Mouse (Mus musculus) spleen, adult 2 months (tissue): ENCODE data around the gene Rela. TPM values are rescaled to one million over a fixed set of nuclear protein-coding genes. Genes with fewer than 3 reads are reported as not detected.

Source experiments
- DNase-seq, 2 experiments: peaks; one replicate each; pipeline versions ENCODE4 v3.0.0 to v3.0.0-alpha.2; 2012 to 2021; ENCODE audit warnings: low spot score in 2 of 2, low read depth in 1 of 2
- H3K27ac ChIP-seq: fragments of 200-500 bp; 2 replicates; pipeline ENCODE4 v1.5.1; 2012; ENCODE audit warnings: low read length, inconsistent platforms; ENCODE audit not compliant: insufficient read depth
- H3K27me3 ChIP-seq: fragments of 200-500 bp; 2 replicates; pipeline ENCODE4 v1.6.1; 2012; ENCODE audit warnings: mild to moderate bottlenecking, moderate library complexity, low read length, inconsistent platforms; ENCODE audit not compliant: control insufficient read depth, insufficient read depth
- H3K36me3 ChIP-seq: fragments of 200-500 bp; 2 replicates; pipeline ENCODE4 v1.6.1; 2012; ENCODE audit warnings: mild to moderate bottlenecking, low read length, inconsistent platforms; ENCODE audit not compliant: control insufficient read depth, insufficient read depth
- H3K4me1 ChIP-seq: fragments of 200-500 bp; 2 replicates; pipeline ENCODE4 v1.6.1; 2011; ENCODE audit warnings: inconsistent platforms; ENCODE audit not compliant: control insufficient read depth, insufficient read depth, insufficient read length
- H3K4me3 ChIP-seq: fragments of 200-500 bp; 2 replicates; pipeline ENCODE4 v1.5.1; 2011; ENCODE audit warnings: mild to moderate bottlenecking, inconsistent platforms; ENCODE audit not compliant: insufficient read depth, insufficient read length; ENCODE audit errors: extremely low read depth
- CTCF ChIP-seq: fragments of 200-500 bp; IDR thresholded peaks from 2 replicates; pipeline ENCODE4 v1.5.1; 2011; ENCODE audit warnings: mild to moderate bottlenecking, inconsistent platforms; ENCODE audit not compliant: insufficient read depth, insufficient read length, insufficient replicate concordance; ENCODE audit errors: extremely low read depth
- POLR2A ChIP-seq: fragments of 200-500 bp; IDR thresholded peaks from 2 replicates; pipeline ENCODE4 v1.6.1; 2011; ENCODE audit warnings: low read depth, low read length, inconsistent platforms
- WGBS: fragments of 180-500 bp; shearing (Covaris S2); methylation state at CpG from one replicate; pipeline ENCODE4 v1.1.7; 2018; 5-methylcytosine and 5-hydroxymethylcytosine counted together
- polyA plus RNA-seq: library from polyadenylated mRNA; depleted of rRNA; stranded (reverse); fragments of >200 nt; gene quantifications from 2 replicates; pipeline ENCODE4 v1.2.3, GENCODE M21; 2012

Rela gene
- polyA plus RNA-seq, 1 experiment, result 87.1 TPM

DNA sequence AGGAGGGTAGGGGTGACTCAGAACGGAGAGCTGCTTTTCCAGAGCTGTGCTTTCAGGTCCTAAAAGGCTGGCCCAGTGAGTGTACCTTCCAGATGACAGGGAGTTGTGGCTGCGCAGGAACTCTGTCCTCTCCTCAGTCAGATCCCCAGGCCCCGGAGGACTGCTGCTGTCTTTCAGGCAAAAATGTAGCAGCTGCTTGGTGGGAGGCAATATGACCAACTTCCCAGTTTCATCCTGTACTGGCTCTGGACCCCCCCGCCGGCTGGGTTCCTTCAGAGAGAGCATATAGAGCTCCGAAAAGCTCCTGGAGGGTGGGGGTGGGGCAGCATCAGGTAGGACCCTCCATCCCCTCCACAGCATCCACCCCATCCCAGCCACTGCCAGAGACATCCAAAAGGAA lies 15.3 kb downstream of the Rela start:
- no peak overlapping the region for H3K27ac ChIP-seq

GRCm38 (mm10) chr19:5653969-5654719 lies 16.9 kb downstream of the Rela start:
- Histone ChIP-seq H3K4me1 (peaks cover 7% of the 10 kb centered on the region; the same call in 1 of the 2 replicates), H3K27me3 (no peaks in the 10 kb centered on the region), H3K4me3 (no peak overlapping the region), H3K36me3 (peaks cover 79% of the 10 kb centered on the region), H3K27ac (no peak overlapping the region)
- no peak for TF ChIP-seq CTCF
- DNase-seq, result no peak
- 95% methylated on average over 62 of the region's 62 CpGs for WGBS

More for the DNA sequence above, 15.3 kb downstream of the Rela start:
- H3K36me3 ChIP-seq, result peaks cover 68% of the 10 kb centered on the region
- H3K4me1 ChIP-seq, result peaks cover 13% of the 10 kb centered on the region; the same call in 1 of the 2 replicates
- H3K27me3 ChIP-seq, result no peaks in the 10 kb centered on the region
- no peak for TF ChIP-seq CTCF
- no peak for TF ChIP-seq POLR2A
- WGBS, result 91% methylated on average over 6 of the region's 6 CpGs
- no peak overlapping the region for H3K4me3 ChIP-seq
- DNase-seq, result no peak

- 97% methylated on average over 43 of the region's 43 CpGs for WGBS
- DNase-seq, result no peak
- Histone ChIP-seq H3K27me3 (no peaks in the 10 kb centered on the region), H3K4me1 (peaks cover under 1% of the 10 kb centered on the region; the same call in 1 of the 2 replicates), H3K27ac (no peak overlapping the region), H3K36me3 (peaks cover 85% of the 10 kb centered on the region), H3K4me3 (no peak overlapping the region)
- no peak for TF ChIP-seq POLR2A
- no peak for TF ChIP-seq CTCF
Observed at GRCm38 (mm10) chr19:5654720-5655298, 17.5 kb downstream of the Rela start.

DNA sequence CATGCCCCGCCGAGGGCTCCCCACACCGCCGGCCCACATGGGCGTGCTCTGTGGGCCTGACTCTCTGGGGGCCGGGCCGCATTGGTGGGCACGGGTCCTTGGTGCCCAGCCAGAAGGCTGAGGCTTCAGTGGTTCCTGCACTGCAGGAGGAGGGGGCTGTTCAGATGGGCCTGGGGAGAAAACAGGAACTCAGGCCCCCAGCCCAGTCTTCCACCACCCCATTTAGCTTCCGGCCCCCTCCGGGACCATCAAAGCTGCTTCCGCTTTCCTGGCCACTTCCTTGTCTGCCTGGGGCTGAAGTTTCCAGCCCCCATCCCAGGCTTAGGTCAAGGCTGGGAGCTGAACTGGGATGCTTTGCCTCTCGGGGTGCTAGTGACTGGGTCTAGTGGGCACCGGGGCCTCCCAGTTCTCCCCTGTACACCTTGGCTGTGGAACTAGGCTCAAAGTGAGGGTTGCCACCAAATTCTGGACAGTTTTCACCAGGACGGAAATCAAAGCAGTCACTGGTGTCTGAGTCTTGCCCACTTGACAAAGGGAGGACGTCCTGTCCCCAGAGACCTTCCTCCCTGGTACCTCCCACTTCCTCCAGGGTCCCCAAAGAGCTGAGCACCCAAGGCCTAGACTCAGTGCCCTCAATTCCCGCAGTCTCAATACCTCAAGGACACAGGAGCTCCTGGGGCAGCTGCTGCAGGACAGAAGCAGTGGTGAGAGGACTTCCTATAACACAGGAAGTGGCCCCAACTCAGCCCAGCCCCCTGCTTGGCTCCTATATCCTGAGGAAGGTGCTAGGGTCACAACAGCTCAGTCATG lies 23.9 kb downstream of the Rela start:
- Histone ChIP-seq H3K4me1 (peaks cover 17% of the 10 kb centered on the region; the same call in 1 of the 2 replicates), H3K4me3 (peak overlapping the region; percentile 71), H3K36me3 (peaks cover 46% of the 10 kb centered on the region), H3K27ac (peak overlapping the region; percentile 93), H3K27me3 (no peaks in the 10 kb centered on the region)
- TF ChIP-seq CTCF (no peak), POLR2A (peak; percentile 31)
- 6% methylated on average over 16 of the region's 16 CpGs for WGBS
- DNase-seq, result peak; percentile 39 to 82

GRCm38 (mm10) chr19:5662310-5662709 lies 25.0 kb downstream of the Rela start:
- Histone ChIP-seq H3K4me1 (peaks cover 17% of the 10 kb centered on the region; the same call in 1 of the 2 replicates), H3K4me3 (peak overlapping the region; percentile 71), H3K27me3 (no peaks in the 10 kb centered on the region), H3K36me3 (peaks cover 45% of the 10 kb centered on the region), H3K27ac (peak overlapping the region; percentile 93)
- WGBS, result 10% methylated on average over 8 of the region's 8 CpGs
- TF ChIP-seq CTCF (no peak), POLR2A (peak; percentile 70)
- peak; percentile 75 to 84 for DNase-seq

DNA sequence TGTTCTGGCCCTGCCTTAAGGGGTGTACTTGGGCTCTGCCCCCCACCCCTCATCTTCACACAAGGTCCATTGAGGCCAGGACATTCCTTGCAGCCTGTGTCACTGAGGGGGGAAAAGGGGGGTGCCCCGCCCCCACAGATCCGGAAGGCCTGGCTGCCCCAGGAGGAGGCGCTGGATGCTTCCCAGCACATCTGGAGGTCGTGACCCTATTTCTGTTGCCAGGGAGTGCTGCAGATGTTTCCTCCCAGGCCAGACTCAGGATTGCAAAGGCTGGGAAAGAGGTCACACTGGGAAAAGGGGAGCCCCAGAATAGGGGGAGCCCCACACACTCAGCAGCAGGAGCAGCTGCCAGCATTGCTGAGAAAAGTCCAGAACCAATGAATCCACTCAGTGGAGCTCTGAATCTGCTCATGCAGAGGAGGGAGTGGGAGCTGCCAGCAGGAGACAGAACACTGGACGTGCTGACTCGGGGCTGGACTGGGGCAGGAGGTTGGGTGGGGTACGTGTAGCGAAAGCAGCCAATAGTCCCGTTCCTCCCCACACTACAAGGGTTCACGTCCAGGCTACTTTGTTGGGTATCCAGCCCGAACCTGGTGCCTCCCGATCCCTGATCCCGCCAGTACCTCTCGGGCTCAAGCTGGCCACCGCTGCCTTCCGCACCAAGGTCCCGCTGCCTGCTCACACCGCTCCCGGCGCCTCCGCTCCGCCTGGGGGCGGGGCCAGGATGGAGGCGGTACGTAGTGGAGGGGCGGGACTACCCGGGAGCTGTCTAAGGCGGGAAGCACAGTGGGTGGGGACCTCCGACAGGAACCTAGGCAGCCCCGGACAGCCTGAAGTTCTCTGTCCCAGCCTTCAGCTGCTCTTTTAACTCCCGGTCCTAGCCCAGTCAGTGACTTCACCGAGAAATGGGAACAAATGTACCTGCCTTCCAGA lies 26.0 kb downstream of the Rela start, which contains the start of gene Sipa1:
Gene Sipa1 (minus strand): TSS at position 727 of the 933 bp plus-strand sequence.
- WGBS, result under 1% methylated on average over 32 of the region's 32 CpGs
- TF ChIP-seq CTCF (no peak), POLR2A (peak; percentile 90)
- Histone ChIP-seq H3K4me1 (peaks cover 17% of the 10 kb centered on the region; the same call in 1 of the 2 replicates), H3K27ac (peak within 1 kb of the TSS; percentile 93), H3K4me3 (peak within 1 kb of the TSS; percentile 71), H3K27me3 (no peaks in the 10 kb centered on the region), H3K36me3 (peaks cover 37% of the 10 kb centered on the region)
- peak; percentile 72 to 96 for DNase-seq
